Mouse (Mus musculus) neutrophil, adult 5-6 weeks (primary cell): ENCODE results near the gene Gm20747. TPM values are rescaled to one million over a fixed set of nuclear protein-coding genes. Genes with fewer than 3 reads are reported as not detected.
"Not testable (repeated sequence)": the region's sequence is repeated elsewhere in the genome, so short reads cannot be mapped to it uniquely, and the experiment has no call there.

Experiments
- ATAC-seq: fragments of 151-379, 151-347 bp; 2 replicates; pipeline ENCODE4 v1.8.0; 2017; ENCODE audit warnings: mild to moderate bottlenecking, moderate TSS enrichment; ENCODE audit not compliant: insufficient number of reproducible peaks, poor library complexity, low FRiP score, severe bottlenecking; ENCODE audit errors: extremely low read depth
- total RNA-seq: library from RNA; stranded (forward); fragments of 200-1000 nt; gene quantifications from 2 replicates; pipeline ENCODE4 v1.2.3, GENCODE M21; 2017

The Gm20747 gene
- total RNA-seq, result not detected in 2 replicates

GRCm38 (mm10) chrY:53418191-53418590, at the start of gene Gm20747:
Gene Gm20747 (minus strand): TSS chrY:53418291.
- ATAC-seq, result not testable (repeated sequence)
